In the genomic region with DNA sequence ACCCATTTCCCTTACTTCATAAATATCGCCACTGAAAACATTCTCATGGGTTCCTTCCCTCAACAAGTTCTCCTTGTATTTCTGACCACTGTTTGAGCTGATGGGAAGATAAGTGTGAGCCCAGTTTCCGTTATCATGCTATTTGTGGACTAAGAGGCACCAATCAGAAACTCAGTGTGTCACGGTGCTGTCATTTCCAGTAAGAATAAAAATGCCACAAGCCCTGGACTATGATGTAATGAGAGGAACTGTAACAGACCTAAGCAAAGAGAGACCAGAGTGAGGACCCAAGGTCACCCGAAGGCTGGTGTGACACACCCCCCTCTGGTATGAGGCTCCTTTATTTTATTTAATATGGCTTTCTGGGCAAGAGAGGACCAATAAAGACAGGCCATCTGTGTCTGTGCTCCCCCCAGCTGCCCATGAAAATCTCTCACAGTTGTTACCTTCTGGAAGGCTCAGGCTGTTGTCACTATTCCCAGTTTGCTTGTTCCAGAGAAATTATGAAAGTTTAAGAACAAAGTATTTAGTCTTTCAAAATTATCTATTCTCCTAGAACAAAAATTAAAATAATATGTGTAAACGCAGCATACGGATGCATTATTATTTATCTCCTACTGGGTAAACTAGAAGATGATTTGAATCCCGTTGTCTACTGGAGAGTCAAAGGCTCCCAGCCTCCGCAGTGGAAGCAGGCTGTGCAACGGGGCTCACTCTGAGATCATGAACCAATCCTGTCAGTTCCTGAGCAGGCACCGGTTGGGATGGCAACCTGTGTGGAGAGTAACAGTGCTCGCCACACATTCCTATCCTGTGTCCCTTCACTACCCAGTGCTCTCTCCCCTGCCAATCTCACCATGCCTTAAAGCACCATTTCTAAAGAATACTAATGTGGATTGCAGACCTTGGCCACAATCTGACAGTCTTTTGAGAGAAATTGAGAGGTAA, we compare ENCODE assay signal across 10 mouse cellular contexts.
A peak's percentile ranks its signal among the peaks of the same experiment; 100 is the strongest.
DNase-seq lines count a peak whose midpoint lies in the region; ATAC-seq and TF ChIP-seq lines count a peak whose summit lies in the region.
"Had no signal": no experiment of that assay in that cellular context is flagged by ENCODE, and none has a peak within 500 bp of the region (broad histone marks: within the 10 kb centered on the region; RNA-seq: fewer than 3 reads in every experiment).

No protein-coding gene starts in this region.

- no peak overlapping the region for H3K27ac ChIP-seq in midbrain, embryonic 10.5 days (replicated peaks)
- H3K27ac ChIP-seq in lung, postnatal 0 days (ENCODE audit: low read length): no peak overlapping the region
- H3K27ac ChIP-seq: heart, embryonic 15.5 days had no signal

- H3K4me3 ChIP-seq in midbrain, embryonic 10.5 days: no peak overlapping the region
- no peak overlapping the region for H3K4me3 ChIP-seq in lung, postnatal 0 days (ENCODE audit: low read depth, low read length)
- H3K4me3 ChIP-seq: heart, embryonic 15.5 days had no signal

- no peak overlapping the region for H3K4me2 ChIP-seq in lung, postnatal 0 days (replicated peaks; ENCODE audit: low read depth, low read length)
- H3K4me2 ChIP-seq: heart, embryonic 15.5 days had no signal

- peak; percentile 98 for DNase-seq in 416B (ENCODE audit: low read depth)
- DNase-seq in cerebellum, adult 18-20 months: peak; percentile 56 to 63
- peak; percentile 53 for DNase-seq in midbrain, embryonic 10.5 days (ENCODE audit: low spot score)
- no peak for DNase-seq in lung, postnatal 0 days (ENCODE audit: low spot score)
- no peak for DNase-seq in left cerebral cortex, postnatal 25 days (ENCODE audit: low spot score in 2 of 2)
- DNase-seq in ovary, postnatal 14 days (ENCODE audit: low spot score): no peak
- DNase-seq: kidney, postnatal 36 days had no signal

- 81% methylated on average over 11 of the region's 11 CpGs for WGBS in midbrain, embryonic 10.5 days
- WGBS in lung, postnatal 0 days: 77% methylated on average over 11 of the region's 11 CpGs

- ATAC-seq in granulocyte monocyte progenitor cell, adult 5-6 weeks (replicated peaks; ENCODE audit: poor library complexity, severe bottlenecking): peak; percentile 77
- ATAC-seq in lung, postnatal 0 days: no peak
- ATAC-seq in activated CD4-positive, CD25-positive, alpha-beta regulatory T cell, adult 4 months: no peak

- H3K4me1 ChIP-seq in midbrain, embryonic 10.5 days: peaks cover 6% of the 10 kb centered on the region; the same call in 1 of the 2 replicates
- H3K4me1 ChIP-seq in lung, postnatal 0 days (ENCODE audit: insufficient read depth, low read depth, low read length): no peaks in the 10 kb centered on the region
- H3K4me1 ChIP-seq: heart, embryonic 15.5 days had no signal

- intact Hi-C loops in left cerebral cortex, postnatal 25 days (cut with DNase I): no loop called here

- TF ChIP-seq CTCF in lung, postnatal 0 days (IDR thresholded peaks at IDR 0.05): no peak

- no peaks in the 10 kb centered on the region for H3K27me3 ChIP-seq in midbrain, embryonic 10.5 days (ENCODE audit: low read depth, poor library complexity, severe bottlenecking)
- no peaks in the 10 kb centered on the region for H3K27me3 ChIP-seq in lung, postnatal 0 days (replicated peaks; ENCODE audit: insufficient read depth, low read length)
- H3K27me3 ChIP-seq: heart, embryonic 15.5 days had no signal

- H3K9ac ChIP-seq in lung, postnatal 0 days (replicated peaks; ENCODE audit: low read depth): no peak overlapping the region
- H3K9ac ChIP-seq: heart, embryonic 15.5 days had no signal

- H3K36me3 ChIP-seq in midbrain, embryonic 10.5 days: no peaks in the 10 kb centered on the region
- H3K36me3 ChIP-seq in lung, postnatal 0 days (ENCODE audit: insufficient read depth, low read length): no peaks in the 10 kb centered on the region
- H3K36me3 ChIP-seq: heart, embryonic 15.5 days had no signal

- TF ChIP-seq EP300 in lung, postnatal 0 days (IDR thresholded peaks at IDR 0.05): no peak

- no peaks in the 10 kb centered on the region for H3K9me3 ChIP-seq in midbrain, embryonic 10.5 days (replicated peaks)
- no peaks in the 10 kb centered on the region for H3K9me3 ChIP-seq in lung, postnatal 0 days (ENCODE audit: low read length)
- H3K9me3 ChIP-seq: heart, embryonic 15.5 days had no signal

Comparison
In these comparisons a context has a peak if more than half of its experiments do, and no peak if none do; other contexts are left out.
1. DNase-seq: peak in 416B (single experiment), cerebellum, adult 18-20 months (2 of 2) and midbrain, embryonic 10.5 days (single experiment); none in lung, postnatal 0 days (single experiment), left cerebral cortex, postnatal 25 days (0 of 2) and ovary, postnatal 14 days (single experiment).